Mouse (Mus musculus): ENCODE measurements around the gene Fam114a1.
A peak's percentile ranks its signal among the peaks of the same experiment; 100 is the strongest.

Fam114a1 gene

DNA sequence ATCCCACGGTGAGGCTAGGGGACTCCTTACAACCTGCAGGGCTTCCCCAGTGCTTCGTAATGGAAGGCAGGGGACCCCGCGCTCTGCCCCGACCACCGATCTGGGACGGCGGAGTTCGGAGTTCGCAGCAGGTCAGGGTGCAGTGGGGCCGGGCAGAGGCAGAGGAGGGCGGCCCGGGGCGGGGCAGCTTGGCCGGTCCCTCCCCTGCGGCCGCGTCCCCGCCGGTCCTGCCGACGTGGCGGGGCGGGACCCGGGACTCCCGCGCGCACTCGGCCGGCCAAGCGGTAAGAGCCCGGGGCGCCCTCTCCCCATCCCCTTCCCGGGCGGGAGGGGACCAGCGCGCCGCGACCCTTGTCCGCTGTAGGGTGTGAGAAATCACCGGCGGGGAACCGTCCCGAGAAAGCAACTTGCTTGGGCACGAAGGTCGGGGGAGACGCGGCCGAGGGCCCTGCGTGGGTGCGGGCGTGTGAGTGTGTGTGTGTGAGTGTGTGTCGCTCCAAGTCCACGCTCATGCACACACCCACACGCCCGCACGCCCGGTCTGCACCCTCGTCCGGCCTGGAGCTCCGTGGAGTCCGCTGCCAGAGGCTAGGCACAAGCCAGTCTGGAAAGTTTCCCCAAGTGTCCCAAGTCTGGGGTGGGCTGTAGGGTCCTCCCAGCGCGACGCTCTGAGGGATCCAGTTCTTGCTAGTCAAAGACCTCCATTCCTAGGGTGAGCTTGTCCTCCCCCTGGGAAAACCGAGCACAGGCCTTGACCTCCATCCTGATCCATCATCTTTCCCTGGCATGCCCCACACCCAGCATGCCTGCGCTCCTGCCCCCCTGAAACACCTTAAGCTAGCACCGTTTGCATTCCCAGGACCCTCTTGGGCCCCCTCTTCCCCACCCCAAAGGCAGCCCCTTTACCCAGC, at the start of gene Fam114a1:
TSS of gene Fam114a1 (plus strand) at position 211 of the 911 bp plus-strand sequence.
- no peak for DNase-seq (ENCODE audit: low read depth, low spot score)

- DNase-seq (ENCODE audit: low read depth, low spot score), result no peak
Observed at GRCm38 (mm10) chr5:64922891-64923381, 46.9 kb upstream of the Fam114a1 start.

- no peak for DNase-seq (ENCODE audit: low read depth, low spot score)
Observed at GRCm38 (mm10) chr5:64932215-64932614, 37.7 kb upstream of the Fam114a1 start.

- no peak for DNase-seq (ENCODE audit: low read depth, low spot score)
Observed at GRCm38 (mm10) chr5:64932775-64933174, 37.1 kb upstream of the Fam114a1 start.

DNA sequence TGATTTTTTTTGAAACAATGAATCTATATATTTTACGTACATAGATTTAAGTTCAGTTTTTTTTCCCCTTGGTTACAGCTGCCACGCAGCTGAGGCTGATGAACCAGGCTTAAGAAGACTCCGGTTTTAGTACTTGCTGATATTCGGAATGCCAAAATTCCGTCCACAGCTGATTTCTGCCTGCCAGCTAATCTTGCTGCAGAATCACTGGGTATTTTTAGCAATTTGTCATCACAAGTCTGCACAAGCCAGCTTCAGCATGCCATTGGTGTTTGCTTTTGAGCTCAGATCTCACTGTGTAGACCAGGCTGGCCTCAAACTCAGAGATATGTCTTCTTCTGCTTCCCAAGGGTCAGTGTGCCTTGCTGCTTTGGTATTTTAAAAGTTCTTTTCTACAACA, 18.4 kb upstream of the Fam114a1 start:
- DNase-seq (ENCODE audit: low read depth, low spot score), result peak; percentile 58

- DNase-seq (ENCODE audit: low read depth, low spot score), result no peak
Observed at GRCm38 (mm10) chr5:64954931-64955330, 14.9 kb upstream of the Fam114a1 start.

DNA sequence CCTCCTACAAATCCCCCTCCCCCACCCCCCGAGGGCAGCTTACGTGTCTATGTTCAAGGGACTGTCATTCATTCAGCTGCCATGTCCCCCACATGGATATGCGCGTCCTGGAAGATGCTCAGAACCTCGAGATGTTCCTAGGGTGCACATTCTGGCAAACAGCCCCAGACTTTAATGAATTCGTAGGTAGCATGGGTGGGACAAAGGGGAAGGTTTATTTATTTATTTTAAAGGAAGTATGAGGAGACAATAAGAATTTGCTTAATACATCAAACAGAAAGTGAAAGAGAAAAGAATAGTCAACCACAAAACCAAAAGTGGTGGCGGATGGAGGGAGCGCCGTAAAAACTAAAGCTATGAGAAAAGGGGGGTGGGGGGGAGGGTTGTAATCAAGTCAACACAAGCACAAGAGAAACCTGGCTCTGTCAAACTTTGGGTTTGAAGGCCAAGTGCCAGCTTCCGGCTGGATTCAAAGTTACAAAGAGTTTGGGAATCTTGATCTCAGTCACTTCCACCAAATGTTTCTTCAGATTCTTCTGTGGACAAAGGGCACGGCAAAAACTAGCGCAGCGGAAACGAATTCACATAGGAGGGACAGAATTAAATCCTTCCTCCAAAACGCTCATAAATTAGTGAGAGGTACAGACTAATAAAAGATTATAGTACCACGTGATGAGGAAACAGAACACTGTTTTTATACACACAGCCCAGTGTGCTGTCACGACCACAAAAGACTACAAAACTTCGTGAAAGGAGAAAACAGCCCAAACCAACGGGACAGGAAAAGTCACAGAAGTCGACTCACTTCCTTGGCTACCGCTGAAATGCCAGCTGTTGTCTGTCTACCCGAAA, 10.7 kb upstream of the Fam114a1 start:
- DNase-seq (ENCODE audit: low read depth, low spot score), result no peak

DNA sequence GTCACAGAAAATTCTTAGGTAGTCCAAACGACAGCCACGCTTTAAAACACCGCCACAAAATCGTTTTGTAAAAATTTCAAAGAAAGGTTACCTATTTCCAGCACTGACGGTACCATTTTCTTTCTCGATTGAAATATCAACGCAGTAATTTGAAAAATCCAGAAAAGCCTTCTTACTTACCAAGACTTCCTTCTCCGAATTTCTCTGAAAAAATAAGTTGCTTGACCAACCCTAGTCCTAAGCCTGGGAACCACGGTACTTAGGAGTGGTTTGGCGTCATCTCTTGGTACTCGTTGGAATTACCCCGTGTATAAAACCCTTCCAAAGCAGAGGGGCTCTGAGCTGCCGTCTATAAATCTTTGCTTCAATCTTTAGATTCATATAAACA, 10.0 kb upstream of the Fam114a1 start, which contains the start of gene Tlr6:
TSS of gene Tlr6 (minus strand) at position 255 of the 388 bp plus-strand sequence.
- no peak for DNase-seq (ENCODE audit: low read depth, low spot score)

DNA sequence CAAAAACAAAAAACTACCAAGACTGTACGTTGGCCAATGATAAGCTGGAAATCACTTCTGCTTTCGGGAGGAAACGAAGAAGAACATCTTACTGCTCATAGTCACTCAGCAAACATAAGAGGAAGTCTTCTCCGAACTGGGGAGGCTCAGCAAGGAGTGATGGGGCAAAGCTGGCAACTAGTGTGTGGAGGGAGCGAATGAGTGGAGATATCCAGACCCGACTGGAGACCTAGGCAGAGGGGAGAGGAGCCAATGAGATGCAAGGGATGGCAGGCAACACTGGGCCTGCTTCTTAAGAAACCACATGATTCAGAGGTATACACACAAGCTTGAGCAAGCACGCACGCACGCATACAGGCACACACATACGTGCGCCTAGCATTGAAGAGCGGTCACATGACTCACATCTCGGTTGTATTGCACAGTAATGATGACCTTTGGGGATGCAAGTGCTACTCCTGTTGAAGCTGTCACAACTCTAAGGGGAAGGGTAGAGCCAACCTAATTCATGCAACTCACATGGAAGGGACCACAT, 8.9 kb upstream of the Fam114a1 start:
- DNase-seq (ENCODE audit: low read depth, low spot score), result no peak

GRCm38 (mm10) chr5:64963271-64963670, 6.6 kb upstream of the Fam114a1 start:
- no peak for DNase-seq (ENCODE audit: low read depth, low spot score)

DNA sequence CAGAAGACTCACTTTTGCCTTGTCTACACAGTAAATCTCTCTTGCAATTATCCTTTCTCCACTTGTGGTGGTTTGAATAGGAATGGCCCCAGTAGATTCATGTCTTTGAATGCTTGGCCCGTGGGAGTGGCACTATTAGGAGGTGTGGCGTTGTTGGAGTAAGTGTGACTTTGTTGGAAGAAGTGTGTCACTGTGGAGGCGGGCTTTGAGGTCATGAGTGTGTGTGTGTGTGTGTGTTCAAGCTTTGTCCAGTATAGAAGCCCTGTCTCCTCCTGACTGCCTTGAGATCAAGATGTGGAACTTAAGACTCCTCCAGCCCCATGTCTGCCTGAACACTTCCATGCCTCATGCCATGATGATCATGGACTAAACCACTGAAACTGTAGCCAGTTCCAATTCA, 6.1 kb upstream of the Fam114a1 start:
- DNase-seq (ENCODE audit: low read depth, low spot score), result no peak

- no peak for DNase-seq (ENCODE audit: low read depth, low spot score)
Observed at GRCm38 (mm10) chr5:64968961-64969860, 660 bp upstream of the Fam114a1 start.

GRCm38 (mm10) chr5:64975121-64975520, 5.2 kb downstream of the Fam114a1 start:
- DNase-seq (ENCODE audit: low read depth, low spot score), result no peak

- no peak for DNase-seq (ENCODE audit: low read depth, low spot score)
Observed at GRCm38 (mm10) chr5:64977128-64977527, 7.3 kb downstream of the Fam114a1 start.

GRCm38 (mm10) chr5:64985971-64986370, 16.1 kb downstream of the Fam114a1 start:
- no peak for DNase-seq (ENCODE audit: low read depth, low spot score)

GRCm38 (mm10) chr5:64989940-64990339, 20.1 kb downstream of the Fam114a1 start:
- no peak for DNase-seq (ENCODE audit: low read depth, low spot score)

GRCm38 (mm10) chr5:64992540-64992939, 22.7 kb downstream of the Fam114a1 start:
- DNase-seq (ENCODE audit: low read depth, low spot score), result peak; percentile 38

DNA sequence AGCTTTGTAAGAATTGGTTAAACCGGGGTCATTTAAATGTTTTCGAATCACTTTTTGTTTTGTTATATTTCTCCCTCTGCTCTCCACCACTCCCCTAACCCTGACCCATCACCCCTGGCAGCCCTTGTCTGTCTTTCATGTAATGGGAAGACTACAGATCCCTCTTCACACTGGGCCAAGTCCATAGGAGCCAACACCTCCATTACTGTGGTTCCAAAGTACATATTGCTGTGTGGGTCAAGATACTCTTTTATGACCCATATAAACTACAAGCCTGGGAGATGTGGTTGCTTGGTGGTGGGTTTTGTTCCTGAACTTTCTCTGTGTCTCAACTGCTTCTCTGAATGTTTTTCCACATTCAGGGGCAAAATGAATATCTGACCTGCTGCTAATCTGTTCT, 25.5 kb downstream of the Fam114a1 start:
- no peak for DNase-seq (ENCODE audit: low read depth, low spot score)

DNA sequence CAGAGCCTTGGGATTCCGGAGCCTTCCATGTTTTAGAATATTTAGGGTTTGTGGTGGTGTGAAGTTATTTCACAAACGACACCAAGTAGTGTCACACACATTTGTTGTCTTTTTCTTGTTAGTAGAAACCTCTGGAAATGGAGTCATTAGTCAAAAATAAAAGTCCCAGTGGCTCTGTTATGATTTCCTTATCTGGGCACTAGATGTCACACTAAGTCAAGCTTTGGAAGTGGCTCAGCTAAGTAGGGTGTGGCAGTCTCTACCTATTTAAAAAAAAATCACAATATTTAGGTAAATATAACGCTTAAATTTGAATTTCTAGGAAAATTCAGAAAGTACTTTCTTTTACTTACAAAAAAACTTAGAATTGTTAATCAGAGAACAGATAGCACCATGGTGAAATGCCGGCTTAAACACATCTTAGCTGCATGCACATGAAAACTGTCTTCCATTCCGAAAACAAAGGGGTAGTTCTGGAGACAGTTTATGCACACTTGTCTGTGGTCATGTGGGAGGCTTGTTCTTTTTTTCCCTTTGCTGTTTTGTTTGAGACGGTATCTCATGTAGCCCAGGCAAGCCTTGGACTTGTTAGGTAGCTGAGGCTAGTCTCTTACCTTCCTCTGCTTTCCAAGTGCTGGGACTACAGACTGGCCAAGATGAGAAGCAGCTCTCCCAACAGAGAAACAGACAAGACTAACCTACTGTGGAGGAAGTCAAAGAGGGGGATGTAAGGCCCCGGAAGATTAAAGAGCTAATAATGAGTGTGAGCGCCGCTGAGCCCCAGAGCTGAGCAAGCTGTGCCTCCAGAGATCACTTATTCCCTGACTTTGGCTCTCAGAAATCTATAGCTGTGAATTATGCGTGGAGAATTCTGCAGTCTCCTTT, 33.3 kb downstream of the Fam114a1 start:
- DNase-seq (ENCODE audit: low read depth, low spot score), result peak; percentile 32
